Mouse (Mus musculus) thymus, postnatal 36 days (tissue): Measurements from ENCODE around the gene Ncoa3.
A peak's percentile ranks its signal among the peaks of the same experiment; 100 is the strongest.

Experiments
- DNase-seq, 2 experiments: peaks; one replicate each; pipeline ENCODE4 v3.0.0; 2022; ENCODE audit warnings: mixed read lengths in 2 of 2

Gene Ncoa3

DNA sequence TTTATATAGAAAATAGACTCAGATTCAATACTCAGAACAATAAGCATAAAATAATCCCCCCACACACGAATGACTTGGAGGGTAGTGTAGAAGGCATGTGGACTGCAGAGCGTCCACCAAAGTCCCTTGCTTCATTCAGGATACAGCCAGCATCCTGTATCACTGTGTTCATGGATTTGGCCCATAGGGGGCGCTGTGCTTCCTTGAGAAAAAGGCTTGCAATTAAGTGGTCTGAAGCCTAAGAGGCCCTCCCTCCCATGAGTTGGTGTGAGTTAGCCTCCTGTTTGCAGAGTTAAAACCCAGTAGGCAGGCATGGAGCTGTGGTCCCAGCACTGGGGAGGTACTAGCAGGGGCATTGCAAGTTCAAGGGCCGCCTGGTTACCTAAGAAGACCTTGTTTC, 115.9 kb downstream of the Ncoa3 start:
- DNase-seq: peak; percentile 54 to 63

DNA sequence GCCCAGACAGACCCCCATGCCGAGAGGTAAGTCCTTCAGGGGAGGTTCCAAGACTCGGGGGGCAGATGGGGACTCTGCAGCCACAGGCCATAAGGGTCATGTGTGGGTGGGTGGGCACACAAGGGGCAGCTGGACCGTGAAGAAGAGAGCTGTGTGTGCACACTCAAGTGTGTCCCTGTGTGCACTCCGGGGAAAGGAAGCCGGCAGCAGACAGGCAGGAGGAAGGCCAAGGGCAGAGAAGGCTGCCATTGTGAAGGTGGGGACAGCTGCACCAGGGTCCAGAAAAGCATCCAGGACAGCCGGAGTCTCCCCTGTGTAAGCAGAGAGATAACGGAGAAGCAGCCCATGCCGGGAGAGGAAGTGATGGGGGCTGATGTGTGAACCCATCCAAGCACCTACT, 118.3 kb downstream of the Ncoa3 start:
- DNase-seq: no peak

DNA sequence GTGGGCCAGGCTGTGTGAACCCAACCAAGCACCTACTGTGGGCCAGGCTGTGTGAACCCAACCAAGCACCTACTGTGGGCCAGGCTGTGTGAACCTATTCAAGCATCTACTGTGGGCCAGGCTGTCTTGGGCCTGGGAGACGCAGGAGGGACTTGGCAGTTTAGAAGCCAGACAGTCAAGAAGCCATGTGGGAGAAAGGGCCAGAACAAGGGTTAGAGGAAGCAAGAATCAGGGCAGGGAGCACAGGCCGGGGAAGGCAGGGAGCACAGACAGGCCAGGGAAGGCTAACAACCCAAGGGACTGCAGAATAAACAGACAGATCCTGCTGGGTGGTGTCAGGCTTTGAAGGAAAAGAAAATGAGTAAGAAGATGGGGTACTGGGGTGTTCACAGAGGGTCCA, 118.8 kb downstream of the Ncoa3 start:
- no peak for DNase-seq

DNA sequence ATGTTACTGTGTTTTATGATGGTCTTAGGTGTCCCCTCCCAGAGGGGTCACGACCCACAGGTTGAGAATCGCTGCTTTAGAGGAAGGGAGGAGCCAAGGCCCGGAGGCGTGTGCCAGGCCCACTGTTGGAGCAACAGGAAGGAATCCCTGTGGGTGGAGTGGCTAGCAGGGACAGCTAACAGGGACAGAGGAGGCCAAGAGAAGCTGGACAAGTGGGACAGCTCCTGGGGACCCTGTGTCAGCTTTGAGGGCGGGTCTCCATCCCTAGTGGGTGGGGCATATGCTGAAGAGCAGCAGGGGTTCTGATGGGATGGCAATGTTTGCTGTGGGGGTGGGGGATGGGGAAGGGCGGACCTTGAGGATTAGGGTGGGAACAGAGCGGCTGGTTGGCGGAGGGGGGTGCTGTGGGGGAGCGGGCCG, 119.4 kb downstream of the Ncoa3 start:
- no peak for DNase-seq

DNA sequence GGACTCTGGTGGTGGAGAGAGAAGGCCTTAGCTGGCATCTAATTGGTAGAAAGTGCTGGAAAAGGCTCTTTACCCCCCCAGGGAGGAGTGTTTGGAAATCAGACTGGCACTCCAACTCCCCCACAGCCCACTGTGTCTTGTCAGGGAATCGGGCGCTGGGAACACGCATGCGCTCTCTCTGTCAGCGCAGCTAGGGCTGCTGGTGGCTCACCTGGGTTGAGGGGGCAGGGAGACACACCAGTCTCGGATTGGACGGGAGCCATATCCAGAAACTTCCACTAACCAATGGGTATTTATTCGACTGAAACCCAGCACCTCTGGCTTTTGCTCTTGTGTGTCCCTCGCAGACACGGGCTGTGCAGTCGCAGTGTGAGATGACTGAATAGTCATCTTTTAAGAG, 120.5 kb downstream of the Ncoa3 start:
- no peak for DNase-seq

DNA sequence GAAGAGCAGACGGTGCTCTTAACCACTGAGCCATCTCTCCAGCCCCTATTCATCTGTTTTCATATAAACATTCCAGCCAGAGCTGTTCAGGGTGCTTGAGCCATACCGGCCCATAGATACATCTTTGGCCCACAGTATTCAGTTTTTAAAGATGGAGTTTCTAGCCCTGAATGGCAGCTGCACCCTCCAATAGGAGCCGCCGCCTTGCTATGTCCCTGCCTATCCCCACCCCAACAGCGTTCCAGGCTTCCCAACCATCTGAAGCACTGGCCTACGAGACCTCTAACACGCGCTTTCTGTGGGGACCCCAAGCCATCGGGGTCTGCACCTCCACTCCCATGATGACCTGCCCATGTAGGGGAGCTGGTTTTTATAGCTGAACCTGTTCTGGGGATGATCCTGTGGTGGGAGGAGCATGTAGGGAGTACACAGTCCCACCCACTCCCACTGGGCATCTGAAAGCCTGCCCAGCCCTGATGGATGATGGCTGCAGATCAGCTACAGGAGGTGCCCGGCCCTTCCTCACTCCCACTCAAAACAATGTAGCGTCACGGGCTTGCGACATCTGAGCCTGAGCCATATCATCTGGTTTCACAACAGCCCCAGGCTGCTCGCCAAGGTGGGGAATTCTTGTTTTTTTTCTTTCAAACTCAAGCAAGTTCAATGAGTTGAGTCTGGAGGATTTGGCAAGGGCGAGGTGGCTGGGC, 123.3 kb downstream of the Ncoa3 start:
- no peak for DNase-seq

DNA sequence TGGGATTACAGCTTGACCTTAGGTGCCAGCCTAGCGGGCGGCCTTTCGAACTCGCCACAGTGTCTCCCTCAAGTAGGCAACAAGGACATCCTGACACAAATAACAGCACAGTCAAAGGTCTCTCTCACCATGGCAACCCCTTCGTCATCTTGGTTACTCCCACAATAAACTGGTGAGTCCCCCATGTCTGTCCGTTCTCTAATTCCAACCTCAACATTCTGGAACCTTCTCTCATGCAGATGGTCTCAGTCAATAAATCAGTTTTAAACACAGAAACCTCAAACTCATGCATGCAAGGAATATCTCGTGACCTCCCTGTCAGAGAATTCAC, 123.8 kb downstream of the Ncoa3 start:
- no peak for DNase-seq

DNA sequence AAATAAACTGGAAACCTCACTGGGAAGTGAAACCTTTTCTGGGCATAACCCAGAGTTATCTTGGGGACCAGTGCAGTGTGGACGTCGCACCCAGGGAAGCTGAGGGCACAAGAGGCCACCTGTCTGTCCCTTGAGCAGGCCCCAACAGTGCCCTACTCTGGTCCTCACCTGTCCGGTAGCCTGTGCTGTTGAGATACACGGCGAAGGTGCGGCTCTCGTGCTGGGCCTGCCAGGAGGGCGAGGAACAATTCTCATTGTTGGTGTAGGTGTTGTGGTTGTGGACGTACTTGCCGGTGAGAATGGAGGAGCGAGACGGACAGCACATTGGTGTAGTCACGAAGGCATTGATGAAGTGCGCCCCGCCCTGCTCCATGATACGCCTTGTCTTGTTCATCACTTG, 124.3 kb downstream of the Ncoa3 start:
- DNase-seq: no peak

DNA sequence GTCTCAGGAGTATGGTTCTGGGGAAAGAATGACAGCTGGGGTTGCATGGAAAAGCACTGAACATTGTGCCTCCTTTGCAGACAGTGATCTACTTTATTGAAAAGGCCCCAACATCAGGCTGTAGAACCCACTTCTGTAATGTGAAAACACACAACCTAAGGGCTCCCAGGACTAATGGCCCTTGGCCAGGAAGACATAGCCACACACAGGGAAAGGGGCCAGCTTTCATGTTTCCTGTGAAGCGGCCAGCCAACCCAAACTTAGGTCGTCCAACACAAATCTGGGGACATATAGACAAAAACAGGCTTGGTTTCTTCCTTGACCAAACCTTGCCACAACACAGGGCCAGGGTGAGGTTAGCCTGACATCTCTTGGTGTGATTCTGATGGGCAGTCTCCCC, 127.6 kb downstream of the Ncoa3 start:
- DNase-seq: no peak

DNA sequence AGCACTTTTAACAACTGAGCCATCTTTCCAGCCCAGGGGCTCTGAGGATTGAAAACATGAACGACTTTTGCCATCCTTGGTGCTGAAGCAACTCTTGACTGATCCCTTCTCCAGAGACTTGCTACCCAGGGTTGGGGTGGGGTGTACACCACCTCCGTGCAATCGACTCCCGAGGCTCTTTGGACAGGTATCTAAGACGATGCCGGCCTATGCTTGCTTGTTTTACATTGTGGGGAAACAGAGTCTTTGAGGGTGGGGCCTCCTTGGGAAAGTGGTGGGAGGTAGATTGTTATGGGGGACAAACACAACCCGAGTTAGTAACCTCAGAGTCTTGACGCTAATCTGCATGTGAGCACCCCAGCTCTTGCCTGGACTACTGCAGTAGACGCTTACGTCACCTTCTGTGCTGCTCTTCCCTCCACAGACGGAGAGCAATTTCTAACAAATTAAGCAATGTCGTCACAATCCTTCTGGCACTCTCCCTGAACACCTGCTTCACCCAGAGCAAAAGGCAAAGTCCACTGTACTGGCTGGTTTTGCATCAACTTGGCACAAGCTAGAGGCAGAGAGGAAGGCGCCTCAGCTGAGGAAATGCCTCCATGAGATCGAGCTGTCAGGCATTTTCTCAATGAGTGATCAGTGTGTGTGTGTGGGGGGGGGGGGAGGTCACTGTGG, 129.4 kb downstream of the Ncoa3 start:
- DNase-seq: no peak

DNA sequence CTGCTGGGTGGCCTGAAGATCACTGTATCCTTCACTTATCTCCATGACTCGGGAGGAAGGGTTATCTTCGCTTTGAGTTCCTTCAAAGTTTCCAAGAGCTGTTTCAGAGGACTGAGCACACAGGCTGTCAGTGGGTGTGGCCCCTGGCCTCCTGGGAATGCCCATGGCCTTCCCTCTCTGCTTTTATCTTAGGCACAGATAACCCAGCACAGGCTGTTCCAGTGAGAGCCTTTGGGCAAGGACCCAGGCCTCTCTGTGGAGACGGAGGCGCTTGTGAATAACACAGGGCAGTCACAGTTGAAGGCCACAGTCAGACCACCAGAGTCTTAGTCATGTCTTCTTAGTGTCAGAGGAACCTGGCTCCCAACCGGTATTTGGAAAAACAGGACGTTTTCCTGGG, 130.3 kb downstream of the Ncoa3 start:
- DNase-seq: no peak
